Comparison of ENCODE assay signal across 32 mouse cellular contexts in the genomic region with DNA sequence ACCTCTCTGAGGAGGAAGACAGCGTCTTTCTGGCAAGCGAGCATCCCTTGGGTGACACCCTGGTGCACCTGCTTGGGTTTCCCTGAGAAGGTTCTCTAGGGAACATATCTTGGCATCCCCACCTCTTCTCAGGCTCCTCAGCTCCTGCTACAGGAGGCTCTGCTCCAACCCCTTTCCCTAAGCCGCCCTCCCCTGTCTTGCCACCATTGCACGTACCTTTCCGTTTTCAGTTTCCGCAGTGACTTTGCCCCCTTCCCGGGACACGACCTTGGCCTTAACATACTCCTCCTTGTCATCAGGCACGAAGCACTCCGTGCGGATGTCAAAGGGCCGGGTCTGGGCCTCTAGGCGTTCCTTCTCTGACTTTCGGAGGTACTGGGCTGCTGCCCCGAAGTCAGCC. TPM values are rescaled to one million over a fixed set of nuclear protein-coding genes. Genes with fewer than 3 reads are reported as not detected.
DNase-seq lines count a peak whose midpoint lies in the region; ATAC-seq lines count a peak whose summit lies in the region.
"Had no signal": no experiment of that assay in that cellular context is flagged by ENCODE, and none has a peak within 500 bp of the region (broad histone marks: within the 10 kb centered on the region; RNA-seq: fewer than 3 reads in every experiment).

No protein-coding gene starts in this region.

- H3K27ac ChIP-seq in heart, embryonic 10.5 days = peak overlapping the region; percentile 88
- peak overlapping the region; percentile 90 for H3K27ac ChIP-seq in heart, embryonic 13.5 days (replicated peaks)
- peak overlapping the region; percentile 81 for H3K27ac ChIP-seq in heart, embryonic 16.5 days (ENCODE audit: low read length)
- H3K27ac ChIP-seq: forebrain, embryonic 10.5 days; forebrain, embryonic 13.5 days; hindbrain, embryonic 14.5 days; hindbrain, postnatal 0 days had no signal

- H3K4me2 ChIP-seq in heart, embryonic 13.5 days = peak overlapping the region; percentile 70
- peak overlapping the region; percentile 39 for H3K4me2 ChIP-seq in heart, embryonic 16.5 days (ENCODE audit: low read depth, low read length)
- H3K4me2 ChIP-seq: forebrain, embryonic 13.5 days; hindbrain, embryonic 14.5 days had no signal

- 47% methylated on average over 15 of the region's 15 CpGs for WGBS in heart, embryonic 10.5 days
- WGBS in heart, embryonic 13.5 days = 32% methylated on average over 15 of the region's 15 CpGs
- WGBS in heart, embryonic 16.5 days = 39% methylated on average over 15 of the region's 15 CpGs

- no peaks in the 10 kb centered on the region for H3K27me3 ChIP-seq in heart, embryonic 10.5 days (ENCODE audit: insufficient read depth, poor library complexity, severe bottlenecking)
- H3K27me3 ChIP-seq in heart, embryonic 13.5 days (replicated peaks) = no peaks in the 10 kb centered on the region; the same call in 1 of the 2 replicates
- H3K27me3 ChIP-seq in heart, embryonic 16.5 days (ENCODE audit: control insufficient read depth, insufficient read depth, low read length) = no peaks in the 10 kb centered on the region
- H3K27me3 ChIP-seq: forebrain, embryonic 13.5 days had no signal

- H3K9me3 ChIP-seq in heart, embryonic 10.5 days = no peaks in the 10 kb centered on the region
- H3K9me3 ChIP-seq in heart, embryonic 13.5 days = no peaks in the 10 kb centered on the region
- H3K9me3 ChIP-seq in heart, embryonic 16.5 days (replicated peaks; ENCODE audit: control insufficient read depth, low read length) = no peaks in the 10 kb centered on the region
- H3K9me3 ChIP-seq: forebrain, embryonic 10.5 days; forebrain, embryonic 13.5 days; G1E had no signal

- intact Hi-C loops in heart, postnatal 10 days (cut with DNase I) = no loop called here

- ATAC-seq in heart, embryonic 13.5 days (ENCODE audit: extremely low read depth, insufficient number of reproducible peaks, low FRiP score, low TSS enrichment) = no peak
- ATAC-seq in heart, embryonic 16.5 days (replicated peaks; ENCODE audit: extremely low read depth, insufficient read depth, low FRiP score) = no peak
- ATAC-seq: forebrain, embryonic 13.5 days; forebrain, embryonic 16.5 days; hindbrain, postnatal 0 days; inflammation-experienced regulatory T-cells, adult 6 months; intestine, embryonic 16.5 days; Patski had no signal

- no peak for DNase-seq in heart, embryonic 10.5 days (ENCODE audit: low spot score)
- DNase-seq in heart, adult 11 months = no peak
- DNase-seq in heart, postnatal 10 days = no peak
- DNase-seq in heart, adult 8-10 months (ENCODE audit: low spot score) = no peak
- DNase-seq: adrenal gland, postnatal 10 days; adrenal gland, postnatal 36 days; B cell, adult 2 months; cerebellum, adult 18-20 months; cerebellum, adult 9-10 months; cerebellum, postnatal 14 days; gastrocnemius, postnatal 10 days; gastrocnemius, postnatal 36 days; kidney, adult 18-20 months; kidney, adult 9 months had no signal

- peak overlapping the region; percentile 64 for H3K4me3 ChIP-seq in heart, embryonic 10.5 days
- H3K4me3 ChIP-seq in heart, embryonic 13.5 days = peak overlapping the region; percentile 61
- peak overlapping the region; percentile 59 for H3K4me3 ChIP-seq in heart, embryonic 16.5 days (ENCODE audit: low read length)
- H3K4me3 ChIP-seq: forebrain, embryonic 10.5 days; forebrain, embryonic 13.5 days had no signal

- peaks cover 41% of the 10 kb centered on the region for H3K36me3 ChIP-seq in heart, embryonic 10.5 days
- peaks cover 49% of the 10 kb centered on the region for H3K36me3 ChIP-seq in heart, embryonic 13.5 days
- H3K36me3 ChIP-seq in heart, embryonic 16.5 days (ENCODE audit: control insufficient read depth, insufficient read depth) = peaks cover 3% of the 10 kb centered on the region; the same call in 1 of the 2 replicates
- H3K36me3 ChIP-seq: forebrain, embryonic 10.5 days; G1E had no signal

- peaks cover 58% of the 10 kb centered on the region for H3K4me1 ChIP-seq in heart, embryonic 10.5 days
- H3K4me1 ChIP-seq in heart, embryonic 13.5 days = peaks cover 58% of the 10 kb centered on the region
- peaks cover 18% of the 10 kb centered on the region for H3K4me1 ChIP-seq in heart, embryonic 16.5 days (ENCODE audit: control insufficient read depth, insufficient read depth, low read length)
- H3K4me1 ChIP-seq: forebrain, embryonic 13.5 days had no signal

- peak overlapping the region; percentile 89 for H3K9ac ChIP-seq in heart, embryonic 13.5 days
- peak overlapping the region; percentile 77 for H3K9ac ChIP-seq in heart, embryonic 16.5 days (ENCODE audit: low read length)
- H3K9ac ChIP-seq: forebrain, embryonic 13.5 days; hindbrain, embryonic 14.5 days had no signal

RNA-seq across cellular contexts. Expression of gene Myh6, which starts 1.7 kb away (rescaled TPM):
- 2,034 and 3,157 TPM in 2 replicates for polyA plus RNA-seq in heart, embryonic 10.5 days (2016; fragmentation: Nextera tagmentation; extraction: Ambion mirVana)
- polyA plus RNA-seq in heart, embryonic 13.5 days (2015; fragmentation: Nextera tagmentation; extraction: Ambion mirVana) = 1,796 and 1,858 TPM in 2 replicates
- over 10,000 TPM; 20,580 to 20,870 TPM for total RNA-seq in heart, postnatal 10 days (2021)
- 2,302 and 2,585 TPM in 2 replicates for polyA plus RNA-seq in heart, embryonic 16.5 days (2015; fragmentation: Nextera tagmentation; extraction: Ambion mirVana)
- total RNA-seq in heart, adult 8-10 months (2022) = over 10,000 TPM; 18,156 to 23,973 (median 22,335) TPM
- total RNA-seq: adrenal gland, postnatal 36 days; granulocyte monocyte progenitor cell, adult 5-6 weeks had no signal
- polyA plus RNA-seq: inflammation-experienced regulatory T-cells, adult 6 months had no signal

RNA-seq across cellular contexts. Expression of gene Gm17428, which starts 11.7 kb away (rescaled TPM):
- not detected in 2 replicates for polyA plus RNA-seq in heart, embryonic 10.5 days (2016; fragmentation: Nextera tagmentation; extraction: Ambion mirVana)
- not detected in 2 replicates for polyA plus RNA-seq in heart, embryonic 13.5 days (2015; fragmentation: Nextera tagmentation; extraction: Ambion mirVana)
- total RNA-seq in heart, postnatal 10 days (2021) = not detected
- not detected in 2 replicates for polyA plus RNA-seq in heart, embryonic 16.5 days (2015; fragmentation: Nextera tagmentation; extraction: Ambion mirVana)
- not detected for total RNA-seq in heart, adult 8-10 months (2022)
- total RNA-seq: adrenal gland, adult 18-20 months; adrenal gland, postnatal 10 days; adrenal gland, postnatal 36 days; CH12.LX; G1E; gastrocnemius, adult 18-20 months; gastrocnemius, postnatal 10 days; gastrocnemius, postnatal 36 days; granulocyte monocyte progenitor cell, adult 5-6 weeks; hindbrain, postnatal 0 days had no signal
- polyA plus RNA-seq: embryonic facial prominence, embryonic 11.5 days; embryonic facial prominence, embryonic 14.5 days; forebrain, embryonic 10.5 days; forebrain, embryonic 13.5 days; forebrain, embryonic 16.5 days; G1E; hindbrain, embryonic 11.5 days; hindbrain, embryonic 14.5 days; hindbrain, postnatal 0 days; inflammation-experienced regulatory T-cells, adult 6 months; intestine, embryonic 16.5 days; Patski had no signal

RNA-seq across cellular contexts. Expression of gene Cmtm5, which starts 29.0 kb away (rescaled TPM):
- 0.97 and 1.5 TPM in 2 replicates for polyA plus RNA-seq in heart, embryonic 10.5 days (2016; fragmentation: Nextera tagmentation; extraction: Ambion mirVana)
- polyA plus RNA-seq in heart, embryonic 13.5 days (2015; fragmentation: Nextera tagmentation; extraction: Ambion mirVana) = 0.49 and 0.98 TPM in 2 replicates
- total RNA-seq in heart, postnatal 10 days (2021) = under 1 TPM in 1 of 2 experiments, not detected in 1; 0.91 TPM
- polyA plus RNA-seq in heart, embryonic 16.5 days (2015; fragmentation: Nextera tagmentation; extraction: Ambion mirVana) = 0.86 and 1.3 TPM in 2 replicates
- 1 to 10 TPM in 1 of 4 experiments, under 1 TPM in 1, not detected in 2; 0.41 to 1.2 TPM for total RNA-seq in heart, adult 8-10 months (2022)
- total RNA-seq: CH12.LX; G1E; granulocyte monocyte progenitor cell, adult 5-6 weeks had no signal
- polyA plus RNA-seq: G1E; inflammation-experienced regulatory T-cells, adult 6 months; Patski had no signal

RNA-seq across cellular contexts. Expression of gene Myh7, which starts 29.4 kb away (rescaled TPM):
- polyA plus RNA-seq in heart, embryonic 10.5 days (2016; fragmentation: Nextera tagmentation; extraction: Ambion mirVana) = 2,022 and 5,104 TPM in 2 replicates
- 3,662 and 3,747 TPM in 2 replicates for polyA plus RNA-seq in heart, embryonic 13.5 days (2015; fragmentation: Nextera tagmentation; extraction: Ambion mirVana)
- total RNA-seq in heart, postnatal 10 days (2021) = 1,000 to 10,000 TPM; 1,842 to 1,858 TPM
- 6,075 and 6,619 TPM in 2 replicates for polyA plus RNA-seq in heart, embryonic 16.5 days (2015; fragmentation: Nextera tagmentation; extraction: Ambion mirVana)
- 1,000 to 10,000 TPM; 1,453 to 2,519 (median 2,136) TPM for total RNA-seq in heart, adult 8-10 months (2022)
- total RNA-seq: granulocyte monocyte progenitor cell, adult 5-6 weeks had no signal
- polyA plus RNA-seq: inflammation-experienced regulatory T-cells, adult 6 months had no signal

RNA-seq across cellular contexts. Expression of gene Il25, which starts 32.5 kb away (rescaled TPM):
- polyA plus RNA-seq in heart, embryonic 10.5 days (2016; fragmentation: Nextera tagmentation; extraction: Ambion mirVana) = not detected in 2 replicates
- polyA plus RNA-seq in heart, embryonic 13.5 days (2015; fragmentation: Nextera tagmentation; extraction: Ambion mirVana) = not detected in 2 replicates
- not detected for total RNA-seq in heart, postnatal 10 days (2021)
- polyA plus RNA-seq in heart, embryonic 16.5 days (2015; fragmentation: Nextera tagmentation; extraction: Ambion mirVana) = not detected in 2 replicates
- total RNA-seq in heart, adult 8-10 months (2022) = not detected
- total RNA-seq: adrenal gland, adult 18-20 months; adrenal gland, postnatal 10 days; adrenal gland, postnatal 36 days; CH12.LX; G1E; gastrocnemius, adult 18-20 months; gastrocnemius, postnatal 10 days; gastrocnemius, postnatal 36 days; granulocyte monocyte progenitor cell, adult 5-6 weeks; hindbrain, postnatal 0 days had no signal
- polyA plus RNA-seq: embryonic facial prominence, embryonic 11.5 days; forebrain, embryonic 10.5 days; G1E; hindbrain, embryonic 11.5 days; inflammation-experienced regulatory T-cells, adult 6 months; intestine, embryonic 16.5 days; Patski had no signal
